Mouse (Mus musculus): ENCODE measurements at regions not wholly inside any gene's neighbourhood (a gene's known extent, or its start where the extent isn't known, plus 50 kb on each side); places are given as distances from the start of the nearest gene placed in this dataset. TPM values are rescaled to one million over a fixed set of nuclear protein-coding genes. Genes with fewer than 3 reads are reported as not detected.

GRCm38 (mm10) chr10:24981763-24982162 lies 54.5 kb upstream of the Arg1 start:
- Histone ChIP-seq H3K36me3 (no peaks in the 10 kb centered on the region), H3K4me3 (no peak overlapping the region), H3K4me1 (no peaks in the 10 kb centered on the region), H3K27ac (no peak overlapping the region), H3K4me2 (replicated peaks) (no peak overlapping the region), H3K9ac (no peak overlapping the region), H3K27me3 (no peaks in the 10 kb centered on the region), H3K9me3 (no peaks in the 10 kb centered on the region)
- WGBS: 84% methylated on average over 3 of the region's 3 CpGs
- no peak for ATAC-seq (ENCODE audit: insufficient number of reproducible peaks, insufficient read depth, low FRiP score, low TSS enrichment)

Small RNA genes lying in the stretch of these regions (microRNA-seq; reads per million reads assigned to microRNA genes)
- gene Gm22566: not detected

Data from embryonic facial prominence, embryonic 12.5 days (tissue).